Mouse (Mus musculus): ENCODE measurements at regions not wholly inside any gene's neighbourhood (a gene's known extent, or its start where the extent isn't known, plus 50 kb on each side); places are given as distances from the start of the nearest gene placed in this dataset.

DNA sequence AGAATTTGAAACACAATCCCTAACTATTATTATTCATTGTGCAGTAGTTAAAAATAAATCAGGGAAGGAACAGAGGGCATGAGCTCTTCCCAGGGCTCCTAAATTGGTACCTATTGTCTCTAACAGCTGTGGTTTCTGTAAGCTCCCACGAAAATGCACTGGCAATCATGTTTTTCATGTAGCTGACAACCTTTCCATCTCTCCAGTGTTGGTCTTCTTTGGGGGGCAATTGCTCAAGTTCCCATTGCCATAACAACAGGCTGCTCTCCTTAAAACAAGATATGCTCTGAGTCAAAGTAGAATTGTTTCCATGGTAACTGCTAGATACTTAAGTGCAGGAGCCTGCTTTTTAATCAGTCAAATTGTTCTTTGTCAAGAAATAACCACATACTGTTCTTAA is 322.7 kb downstream of the Fam198b start:
- no peak for TF ChIP-seq CTCF (IDR thresholded peaks at IDR 0.05; ENCODE audit: low read depth)
- no peak for TF ChIP-seq EP300 (IDR thresholded peaks at IDR 0.05; ENCODE audit: low read depth)

Measured in liver, embryonic 14.5 days (tissue).